Mouse (Mus musculus) heart, embryonic 16.5 days (tissue): Measurements from ENCODE around the gene Fam181a. TPM values are rescaled to one million over a fixed set of nuclear protein-coding genes. Genes with fewer than 3 reads are reported as not detected.

Experiments used
- ATAC-seq: fragments of 200-750 bp; cut with Nextera tagmentation; replicated peaks from 2 replicates; pipeline ENCODE4 v1.8.0; 2017; ENCODE audit warnings: moderate number of reproducible peaks; ENCODE audit not compliant: insufficient read depth, low FRiP score; ENCODE audit errors: extremely low read depth
- H3K27ac ChIP-seq: fragments of 300-500 bp; sonication (generic); 2 replicates; pipeline ENCODE4 v1.5.1; 2014; ENCODE audit warnings: mild to moderate bottlenecking, low read length, control low read depth, moderate library complexity
- H3K27me3 ChIP-seq: fragments of 300-500 bp; sonication (generic); 2 replicates; pipeline ENCODE4 v1.6.1; 2014; ENCODE audit warnings: low read length, mixed read lengths; ENCODE audit not compliant: control insufficient read depth, insufficient read depth
- H3K36me3 ChIP-seq: fragments of 300-500 bp; sonication (generic); 2 replicates; pipeline ENCODE4 v1.6.1; 2014; ENCODE audit not compliant: control insufficient read depth, insufficient read depth
- H3K4me1 ChIP-seq: fragments of 300-500 bp; sonication (generic); 2 replicates; pipeline ENCODE4 v1.6.1; 2014; ENCODE audit warnings: low read length, mixed read lengths; ENCODE audit not compliant: control insufficient read depth, insufficient read depth
- H3K4me2 ChIP-seq: fragments of 300-500 bp; sonication (generic); 2 replicates; pipeline ENCODE4 v1.6.1; 2014; ENCODE audit warnings: low read depth, mild to moderate bottlenecking, control low read depth, low read length
- H3K4me3 ChIP-seq: fragments of 300-500 bp; sonication (generic); 2 replicates; pipeline ENCODE4 v1.5.1; 2014; ENCODE audit warnings: mild to moderate bottlenecking, control low read depth, low read length
- H3K9ac ChIP-seq: fragments of 300-500 bp; sonication (generic); 2 replicates; pipeline ENCODE4 v1.6.1; 2014; ENCODE audit warnings: low read length, control low read depth
- H3K9me3 ChIP-seq: fragments of 300-500 bp; sonication (generic); replicated peaks from 2 replicates; pipeline ENCODE4 v1.6.1; 2016; ENCODE audit warnings: low read length; ENCODE audit not compliant: control insufficient read depth
- WGBS: fragments of 180-500 bp; shearing (Covaris S2); extraction: QIAGEN DNeasy Blood & Tissue Kit; methylation state at CpG from one replicate; pipeline ENCODE4 v1.1.7; 2014; 5-methylcytosine and 5-hydroxymethylcytosine counted together
- polyA plus RNA-seq: library from polyadenylated mRNA; unstranded; fragments of >200 nt; fragmentation: Nextera tagmentation; extraction: Ambion mirVana; gene quantifications from 2 replicates; pipeline ENCODE4 v1.2.1, GENCODE M21; 2015

Fam181a gene
- polyA plus RNA-seq, 1 experiment from 2014 or later: not detected

- H3K4me3 ChIP-seq: no peak overlapping the region
- H3K9ac ChIP-seq: no peak overlapping the region
- H3K27ac ChIP-seq: no peak overlapping the region
- peaks cover 16% of the 10 kb centered on the region for H3K36me3 ChIP-seq
- WGBS: 87% methylated on average over 4 of the region's 4 CpGs
- H3K27me3 ChIP-seq: no peaks in the 10 kb centered on the region
- H3K9me3 ChIP-seq: no peaks in the 10 kb centered on the region
- peaks cover 52% of the 10 kb centered on the region for H3K4me1 ChIP-seq
- ATAC-seq: no peak
- no peak overlapping the region for H3K4me2 ChIP-seq
Measured at GRCm38 (mm10) chr12:103326569-103326968, 15.8 kb downstream of the Fam181a start.

- Histone ChIP-seq H3K4me1 (peaks cover 57% of the 10 kb centered on the region), H3K9me3 (no peaks in the 10 kb centered on the region), H3K9ac (0 out of 2 replicates have a peak overlapping the region, but pooled peaks have one; percentile 14), H3K27me3 (no peaks in the 10 kb centered on the region), H3K4me2 (no peak overlapping the region), H3K36me3 (peaks cover 17% of the 10 kb centered on the region), H3K4me3 (no peak overlapping the region), H3K27ac (0 out of 2 replicates have a peak overlapping the region, but pooled peaks have one; percentile 11)
- WGBS: 33% methylated on average over 7 of the region's 7 CpGs
- ATAC-seq: no peak
Measured at GRCm38 (mm10) chr12:103327107-103327506, 16.3 kb downstream of the Fam181a start.

- Histone ChIP-seq H3K36me3 (peaks cover 27% of the 10 kb centered on the region), H3K4me1 (peaks cover 55% of the 10 kb centered on the region), H3K4me2 (no peak overlapping the region), H3K27me3 (no peaks in the 10 kb centered on the region), H3K9me3 (no peaks in the 10 kb centered on the region), H3K9ac (peak overlapping the region; percentile 18; the same call in 1 of the 2 replicates), H3K4me3 (no peak overlapping the region), H3K27ac (peak overlapping the region; percentile 32)
- ATAC-seq: no peak; the same call in 1 of the 2 replicates
- WGBS: 37% methylated on average over 7 of the region's 7 CpGs
Measured at GRCm38 (mm10) chr12:103328448-103329191, 17.8 kb downstream of the Fam181a start.

- WGBS: 40% methylated on average over 4 of the region's 4 CpGs
- no peak overlapping the region for H3K4me3 ChIP-seq
- H3K36me3 ChIP-seq: peaks cover 30% of the 10 kb centered on the region
- ATAC-seq: peak; percentile 34; the same call in 1 of the 2 replicates
- no peaks in the 10 kb centered on the region for H3K27me3 ChIP-seq
- H3K9me3 ChIP-seq: no peaks in the 10 kb centered on the region
- H3K9ac ChIP-seq: no peak overlapping the region; the same call in 1 of the 2 replicates
- peak overlapping the region; percentile 70 for H3K27ac ChIP-seq
- peaks cover 61% of the 10 kb centered on the region for H3K4me1 ChIP-seq
- H3K4me2 ChIP-seq: no peak overlapping the region
Measured at GRCm38 (mm10) chr12:103331491-103331890, 20.7 kb downstream of the Fam181a start.

GRCm38 (mm10) chr12:103332879-103333278 lies 22.1 kb downstream of the Fam181a start:
- no peak for ATAC-seq
- Histone ChIP-seq H3K4me1 (peaks cover 51% of the 10 kb centered on the region), H3K9ac (no peak overlapping the region), H3K4me3 (no peak overlapping the region), H3K36me3 (peaks cover 30% of the 10 kb centered on the region), H3K27ac (no peak overlapping the region), H3K27me3 (no peaks in the 10 kb centered on the region), H3K9me3 (no peaks in the 10 kb centered on the region), H3K4me2 (no peak overlapping the region)
- 54% methylated on average over 2 of the region's 2 CpGs for WGBS

GRCm38 (mm10) chr12:103333426-103333825 lies 22.7 kb downstream of the Fam181a start:
- Histone ChIP-seq H3K36me3 (peaks cover 30% of the 10 kb centered on the region), H3K27me3 (no peaks in the 10 kb centered on the region), H3K4me1 (peaks cover 47% of the 10 kb centered on the region), H3K27ac (no peak overlapping the region), H3K9ac (no peak overlapping the region), H3K9me3 (no peaks in the 10 kb centered on the region), H3K4me2 (no peak overlapping the region), H3K4me3 (no peak overlapping the region)
- no peak for ATAC-seq
- WGBS: 90% methylated on average over 15 of the region's 15 CpGs

- Histone ChIP-seq H3K4me1 (peaks cover 33% of the 10 kb centered on the region), H3K4me3 (peak overlapping the region; percentile 66), H3K4me2 (peak overlapping the region; percentile 69), H3K9me3 (no peaks in the 10 kb centered on the region), H3K27me3 (no peaks in the 10 kb centered on the region), H3K36me3 (peaks cover 28% of the 10 kb centered on the region), H3K27ac (peak overlapping the region; percentile 97), H3K9ac (peak overlapping the region; percentile 88)
- 27% methylated on average over 3 of the region's 3 CpGs for WGBS
- ATAC-seq: peak; percentile 50
Measured at GRCm38 (mm10) chr12:103336766-103337165, 26.0 kb downstream of the Fam181a start.

GRCm38 (mm10) chr12:103338162-103338798 lies 27.5 kb downstream of the Fam181a start:
- WGBS: 31% methylated on average over 14 of the region's 14 CpGs
- H3K9ac ChIP-seq: peak overlapping the region; percentile 88
- H3K36me3 ChIP-seq: peaks cover 16% of the 10 kb centered on the region
- no peaks in the 10 kb centered on the region for H3K9me3 ChIP-seq
- H3K4me1 ChIP-seq: peaks cover 26% of the 10 kb centered on the region
- peak overlapping the region; percentile 97 for H3K27ac ChIP-seq
- H3K4me3 ChIP-seq: peak overlapping the region; percentile 66
- ATAC-seq: peak; percentile 70
- H3K4me2 ChIP-seq: peak overlapping the region; percentile 69
- no peaks in the 10 kb centered on the region for H3K27me3 ChIP-seq

GRCm38 (mm10) chr12:103341212-103341611 lies 30.4 kb downstream of the Fam181a start:
- Histone ChIP-seq H3K27me3 (no peaks in the 10 kb centered on the region), H3K27ac (no peak overlapping the region), H3K4me3 (no peak overlapping the region), H3K4me1 (peaks cover 16% of the 10 kb centered on the region), H3K9me3 (no peaks in the 10 kb centered on the region), H3K36me3 (peaks cover 9% of the 10 kb centered on the region; the same call in 1 of the 2 replicates), H3K9ac (no peak overlapping the region), H3K4me2 (no peak overlapping the region)
- 69% methylated on average over 5 of the region's 5 CpGs for WGBS
- ATAC-seq: no peak
